Mouse (Mus musculus) hindbrain, embryonic 10.5 days (tissue): ENCODE measurements around the gene Rsad1. TPM values are rescaled to one million over a fixed set of nuclear protein-coding genes. Genes with fewer than 3 reads are reported as not detected.

Source experiments
- DNase-seq: peaks from one replicate; pipeline ENCODE4 v3.0.0-alpha.2; 2017; ENCODE audit warnings: low spot score
- H3K27ac ChIP-seq: fragments of 300-500 bp; sonication (generic); 2 replicates; pipeline ENCODE4 v1.5.1; 2016; ENCODE audit warnings: mild to moderate bottlenecking, moderate library complexity
- H3K27me3 ChIP-seq: fragments of 300-500 bp; sonication (generic); 2 replicates; pipeline ENCODE4 v1.6.1; 2016; ENCODE audit warnings: mild to moderate bottlenecking; ENCODE audit not compliant: poor library complexity, insufficient read depth, severe bottlenecking
- H3K36me3 ChIP-seq: fragments of 300-500 bp; sonication (generic); 2 replicates; pipeline ENCODE4 v1.6.1; 2016; ENCODE audit warnings: mild to moderate bottlenecking, moderate library complexity
- H3K4me1 ChIP-seq: fragments of 300-500 bp; sonication (generic); replicated peaks from 2 replicates; pipeline ENCODE4 v1.6.1; 2016; ENCODE audit warnings: mild to moderate bottlenecking
- H3K4me3 ChIP-seq: fragments of 300-500 bp; sonication (generic); 2 replicates; pipeline ENCODE4 v1.5.1; 2016; ENCODE audit warnings: mild to moderate bottlenecking, moderate library complexity
- H3K9me3 ChIP-seq: fragments of 300-500 bp; sonication (generic); 2 replicates; pipeline ENCODE4 v1.6.1; 2016; ENCODE audit warnings: mild to moderate bottlenecking, moderate library complexity
- WGBS: fragments of 180-500 bp; shearing (Covaris S2); methylation state at CpG from one replicate; pipeline ENCODE4 v1.1.7; 2016; 5-methylcytosine and 5-hydroxymethylcytosine counted together
- polyA plus RNA-seq: library from polyadenylated mRNA; unstranded; fragments of >200 nt; fragmentation: Nextera tagmentation; extraction: Ambion mirVana; gene quantifications from 2 replicates; pipeline ENCODE4 v1.2.1, GENCODE M21; 2016

Rsad1 gene
- polyA plus RNA-seq, 1 experiment from 2014 or later, result 4.3 TPM

GRCm38 (mm10) chr11:94544422-94544821, 4.6 kb downstream of the Rsad1 start:
- H3K4me3 ChIP-seq, result peak overlapping the region; percentile 28
- H3K36me3 ChIP-seq, result peaks cover 15% of the 10 kb centered on the region; the same call in 1 of the 2 replicates
- peak overlapping the region; percentile 50 for H3K27ac ChIP-seq
- DNase-seq, result no peak
- whole genome bisulfite sequencing, result 55% methylated on average over 18 of the region's 18 CpGs
- peaks cover 25% of the 10 kb centered on the region for H3K4me1 ChIP-seq
- peaks cover 4% of the 10 kb centered on the region; the same call in 1 of the 2 replicates for H3K27me3 ChIP-seq
- no peaks in the 10 kb centered on the region for H3K9me3 ChIP-seq

GRCm38 (mm10) chr11:94543932-94544331, 5.1 kb downstream of the Rsad1 start:
- Histone ChIP-seq H3K9me3 (no peaks in the 10 kb centered on the region), H3K36me3 (peaks cover 15% of the 10 kb centered on the region; the same call in 1 of the 2 replicates), H3K4me3 (peak overlapping the region; percentile 28; the same call in 1 of the 2 replicates), H3K27ac (0 out of 2 replicates have a peak overlapping the region, but pooled peaks have one; percentile 50), H3K27me3 (peaks cover 4% of the 10 kb centered on the region; the same call in 1 of the 2 replicates), H3K4me1 (peaks cover 21% of the 10 kb centered on the region)
- DNase-seq, result peak; percentile 72
- WGBS, result 44% methylated on average over 9 of the region's 9 CpGs

- H3K4me1 ChIP-seq, result peaks cover 18% of the 10 kb centered on the region
- WGBS, result 81% methylated on average over 12 of the region's 12 CpGs
- H3K36me3 ChIP-seq, result peaks cover 15% of the 10 kb centered on the region; the same call in 1 of the 2 replicates
- H3K4me3 ChIP-seq, result no peak overlapping the region
- DNase-seq, result no peak
- H3K27me3 ChIP-seq, result peaks cover 4% of the 10 kb centered on the region; the same call in 1 of the 2 replicates
- no peak overlapping the region for H3K27ac ChIP-seq
- H3K9me3 ChIP-seq, result no peaks in the 10 kb centered on the region
Measured at GRCm38 (mm10) chr11:94543344-94543743, 5.7 kb downstream of the Rsad1 start.

DNA sequence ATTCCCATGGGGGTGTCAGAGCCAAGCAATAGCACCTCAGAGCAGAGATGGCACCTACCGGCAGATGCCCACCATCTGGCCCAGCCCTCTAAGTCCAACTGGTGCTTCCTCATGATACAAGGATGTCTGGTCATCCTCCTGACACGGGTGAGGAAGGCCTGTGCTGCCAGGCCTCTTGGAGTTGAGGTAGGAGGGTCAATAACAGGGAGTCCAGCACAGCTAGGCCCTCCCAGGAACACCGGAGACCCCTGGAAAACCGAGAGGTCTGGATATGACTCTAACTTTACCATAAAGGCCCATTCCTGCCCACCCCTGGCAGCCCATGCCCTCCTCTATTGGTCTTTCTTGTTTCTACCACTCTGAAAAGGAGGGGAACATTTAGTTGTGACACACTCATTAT, 6.7 kb downstream of the Rsad1 start:
- Histone ChIP-seq H3K27ac (no peak overlapping the region), H3K4me1 (peaks cover 13% of the 10 kb centered on the region), H3K4me3 (no peak overlapping the region), H3K36me3 (peaks cover 15% of the 10 kb centered on the region; the same call in 1 of the 2 replicates), H3K27me3 (no peaks in the 10 kb centered on the region; the same call in 1 of the 2 replicates), H3K9me3 (no peaks in the 10 kb centered on the region)
- no peak for DNase-seq
- 84% methylated on average over 4 of the region's 4 CpGs for WGBS

- Histone ChIP-seq H3K9me3 (no peaks in the 10 kb centered on the region), H3K27ac (no peak overlapping the region), H3K4me3 (no peak overlapping the region), H3K36me3 (peaks cover 15% of the 10 kb centered on the region; the same call in 1 of the 2 replicates), H3K27me3 (no peaks in the 10 kb centered on the region; the same call in 1 of the 2 replicates), H3K4me1 (peaks cover 11% of the 10 kb centered on the region)
- DNase-seq, result no peak
- WGBS, result 80% methylated on average over 7 of the region's 7 CpGs
Measured at GRCm38 (mm10) chr11:94539761-94540160, 9.3 kb downstream of the Rsad1 start.

GRCm38 (mm10) chr11:94538733-94539292, 10.2 kb downstream of the Rsad1 start:
- no peaks in the 10 kb centered on the region; the same call in 1 of the 2 replicates for H3K27me3 ChIP-seq
- WGBS, result 62% methylated on average over 8 of the region's 8 CpGs
- H3K27ac ChIP-seq, result no peak overlapping the region
- no peaks in the 10 kb centered on the region for H3K9me3 ChIP-seq
- H3K4me1 ChIP-seq, result peaks cover 4% of the 10 kb centered on the region; the same call in 1 of the 2 replicates
- no peak overlapping the region for H3K4me3 ChIP-seq
- H3K36me3 ChIP-seq, result peaks cover 15% of the 10 kb centered on the region; the same call in 1 of the 2 replicates
- no peak for DNase-seq

DNA sequence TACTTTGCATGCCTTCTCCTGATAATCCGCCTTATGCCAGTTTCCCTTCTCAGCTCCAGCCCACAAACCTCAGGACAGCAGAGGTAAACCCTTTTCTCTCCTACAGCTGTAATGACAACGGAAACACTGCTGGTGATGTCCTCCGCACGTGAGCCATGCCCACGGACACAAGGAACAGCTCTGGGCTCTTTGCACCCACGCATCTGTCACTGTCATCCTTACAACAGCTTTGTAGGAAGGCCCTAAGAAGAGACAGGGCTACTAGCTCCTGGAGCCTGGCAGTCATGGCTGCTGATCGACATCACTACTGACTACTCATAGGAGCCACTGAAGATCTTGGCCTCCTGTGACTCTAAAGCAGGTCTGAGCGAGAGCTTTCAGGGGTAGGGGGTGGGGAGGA, 15.9 kb downstream of the Rsad1 start:
- no peak for DNase-seq
- Histone ChIP-seq H3K9me3 (no peaks in the 10 kb centered on the region), H3K4me3 (no peak overlapping the region), H3K27me3 (no peaks in the 10 kb centered on the region), H3K27ac (no peak overlapping the region), H3K4me1 (no peaks in the 10 kb centered on the region), H3K36me3 (no peaks in the 10 kb centered on the region)
- WGBS, result 83% methylated on average over 8 of the region's 8 CpGs

- Histone ChIP-seq H3K4me1 (peaks cover 18% of the 10 kb centered on the region), H3K27ac (no peak overlapping the region), H3K9me3 (no peaks in the 10 kb centered on the region), H3K4me3 (no peak overlapping the region), H3K36me3 (no peaks in the 10 kb centered on the region), H3K27me3 (no peaks in the 10 kb centered on the region)
- DNase-seq, result no peak
- 63% methylated on average over 3 of the region's 3 CpGs for WGBS
Measured at GRCm38 (mm10) chr11:94528879-94529278, 20.2 kb downstream of the Rsad1 start.

GRCm38 (mm10) chr11:94526171-94526879, 22.7 kb downstream of the Rsad1 start:
- WGBS, result 40% methylated on average over 9 of the region's 9 CpGs
- peak overlapping the region; percentile 53; the same call in 1 of the 2 replicates for H3K27ac ChIP-seq
- no peaks in the 10 kb centered on the region for H3K36me3 ChIP-seq
- peaks cover 25% of the 10 kb centered on the region for H3K4me1 ChIP-seq
- DNase-seq, result peak; percentile 55
- peaks cover 15% of the 10 kb centered on the region for H3K27me3 ChIP-seq
- no peak overlapping the region for H3K4me3 ChIP-seq
- no peaks in the 10 kb centered on the region for H3K9me3 ChIP-seq

- Histone ChIP-seq H3K27ac (peak within 1 kb of the TSS; percentile 87), H3K36me3 (no peaks in the 10 kb centered on the region)
Measured at GRCm38 (mm10) chr11:94521219-94521843, 27.7 kb downstream of the Rsad1 start, which contains the start of gene Mycbpap. Gene Mycbpap, minus strand, starts transcription at chr11:94521742.

DNA sequence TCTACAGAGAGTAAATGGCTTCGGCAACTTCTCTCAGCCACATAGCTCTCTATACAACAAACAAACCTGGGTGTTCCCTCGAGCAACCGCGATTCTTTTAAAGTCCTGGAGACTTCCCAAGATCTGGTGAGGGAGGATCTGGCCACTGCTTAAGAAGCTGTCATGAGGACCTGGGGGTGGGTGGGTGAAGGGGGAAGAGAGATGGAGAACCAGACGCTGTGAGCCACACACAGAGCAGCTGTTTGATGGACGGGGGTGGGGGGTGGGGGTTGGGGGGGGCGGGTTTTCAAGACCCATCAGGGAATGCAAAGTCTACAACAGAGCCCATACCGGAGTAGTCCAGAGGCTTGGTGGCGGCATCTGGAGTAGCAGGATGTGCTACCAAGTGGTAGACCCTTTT, 35.6 kb downstream of the Rsad1 start:
- Histone ChIP-seq H3K36me3 (no peaks in the 10 kb centered on the region), H3K4me1 (peaks cover 14% of the 10 kb centered on the region), H3K27me3 (no peaks in the 10 kb centered on the region), H3K9me3 (no peaks in the 10 kb centered on the region), H3K4me3 (no peak overlapping the region), H3K27ac (no peak overlapping the region)
- 77% methylated on average over 9 of the region's 9 CpGs for WGBS
- no peak for DNase-seq

More at GRCm38 (mm10) chr11:94521219-94521843, 27.7 kb downstream of the Rsad1 start, which contains the start of gene Mycbpap:
- H3K4me3 ChIP-seq, result peak within 1 kb of the TSS; percentile 69
- 1% methylated on average over 42 of the region's 42 CpGs for WGBS
- DNase-seq, result peak; percentile 83
- peaks cover 45% of the 10 kb centered on the region for H3K4me1 ChIP-seq
- peaks cover 15% of the 10 kb centered on the region for H3K27me3 ChIP-seq
- H3K9me3 ChIP-seq, result no peaks in the 10 kb centered on the region

- Histone ChIP-seq H3K4me3 (no peak overlapping the region), H3K9me3 (no peaks in the 10 kb centered on the region), H3K27ac (no peak overlapping the region), H3K27me3 (no peaks in the 10 kb centered on the region), H3K36me3 (no peaks in the 10 kb centered on the region), H3K4me1 (0 out of 2 replicates have a peak, but pooled peaks cover 4% of the 10 kb centered on the region)
- DNase-seq, result no peak
- 92% methylated on average over 10 of the region's 10 CpGs for WGBS
Measured at GRCm38 (mm10) chr11:94508976-94509375, 40.1 kb downstream of the Rsad1 start.
